Mouse (Mus musculus) liver, postnatal 0 days (tissue): ENCODE measurements around the gene Gm20388.

Source experiments
- CTCF ChIP-seq: sonication (generic); IDR thresholded peaks from 2 replicates; pipeline ENCODE4 v1.5.1; 2016; ENCODE audit warnings: antibody characterized with exemption, low read depth
- EP300 ChIP-seq: IDR thresholded peaks from 2 replicates; pipeline ENCODE4 v1.6.1; 2016; ENCODE audit warnings: antibody characterized with exemption, low read depth, mild to moderate bottlenecking

- TF ChIP-seq CTCF (no peak), EP300 (no peak)
Measured at GRCm38 (mm10) chr8:121599842-121600241, 1689.2 kb downstream of the Gm20388 start.
